Mouse (Mus musculus) left cerebral cortex, postnatal 36 days (tissue): Measurements from ENCODE around the gene Rnf5. TPM values are rescaled to one million over a fixed set of nuclear protein-coding genes. Genes with fewer than 3 reads are reported as not detected.

Experiments used
- DNase-seq, 2 experiments: peaks; one replicate each; pipeline ENCODE4 v3.0.0; 2021 to 2022; ENCODE audit warnings: low spot score in 2 of 2, mixed read lengths in 1 of 2
- intact Hi-C: fragments of 180-260 bp; cut with DNase I; formaldehyde crosslinking; loops from one replicate; pipeline ENCODE4 v1.15.1; 2025
- total RNA-seq, 2 experiments: library from RNA; stranded (reverse); gene quantifications; 2 replicates each; pipeline ENCODE4 v1.2.3; 2021

The Rnf5 gene
- 10 to 100 TPM; 66.9 to 72.0 TPM for total RNA-seq

DNA sequence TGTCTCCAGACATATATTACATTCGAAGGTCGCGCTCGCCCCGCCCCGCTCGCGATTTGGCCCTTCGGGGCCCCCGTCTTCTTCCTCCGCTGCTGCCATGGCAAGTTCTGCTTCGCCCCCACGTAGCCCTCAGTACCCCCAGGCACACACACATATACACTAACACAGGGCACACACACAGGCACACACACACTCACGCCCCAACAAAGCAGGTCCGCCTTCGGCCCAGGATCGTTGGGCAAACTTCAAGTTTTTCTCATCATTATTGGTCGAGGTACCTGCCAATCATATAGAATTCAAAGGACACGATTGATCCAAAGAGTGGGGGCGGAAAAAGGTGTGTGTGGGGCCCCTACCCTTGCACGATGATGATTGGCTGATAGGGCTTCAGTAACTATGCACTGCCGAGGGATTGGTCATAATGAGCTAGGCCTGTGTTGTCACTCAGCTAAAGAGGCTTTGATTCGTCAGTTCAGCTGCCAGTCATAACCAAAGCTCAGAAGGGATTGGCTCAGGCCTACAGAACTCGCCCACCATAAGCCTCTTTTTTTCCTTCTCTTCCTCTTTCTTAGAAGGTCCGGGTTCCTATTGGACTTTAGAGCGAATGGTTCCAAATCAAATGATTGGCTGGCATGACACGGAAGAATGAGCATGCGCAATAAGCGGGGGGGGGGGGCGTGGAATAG, at the start of gene Rnf5:
Gene Rnf5 (minus strand): TSS at position 316 of the 686 bp plus-strand sequence.
- DNase-seq = peak; percentile 96 to 99
- intact Hi-C loops = loop anchor here (1.0 to 2.0 kb wide), 2 partner anchors 10 to 17 kb away; no protein-coding TSS in a partner anchor

DNA sequence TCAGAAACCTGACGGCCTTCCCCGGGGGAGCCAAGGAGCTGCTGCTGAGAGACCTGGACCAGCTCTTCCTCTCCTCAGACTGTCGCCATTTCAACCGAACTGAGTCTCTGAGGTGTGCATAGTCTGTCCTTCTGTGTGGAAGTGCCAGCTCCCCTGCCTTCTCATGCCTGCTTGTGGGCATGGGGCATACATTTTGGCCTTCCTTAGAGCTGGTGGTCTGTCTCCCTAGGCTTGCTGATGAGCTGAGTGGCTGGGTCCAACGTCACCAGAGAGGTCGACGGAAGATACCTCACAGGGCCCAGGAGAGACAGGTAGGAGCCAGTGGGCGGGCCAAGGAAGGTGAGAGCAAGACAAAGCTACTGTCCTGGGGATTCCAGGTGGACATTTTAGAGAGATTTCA, 49.5 kb upstream of the Rnf5 start:
- intact Hi-C loops = loop anchor here (5.0 kb wide), 1 partner anchor 184 kb away; the partner anchor contains the start of genes Dxo and Stk19
- no peak for DNase-seq

DNA sequence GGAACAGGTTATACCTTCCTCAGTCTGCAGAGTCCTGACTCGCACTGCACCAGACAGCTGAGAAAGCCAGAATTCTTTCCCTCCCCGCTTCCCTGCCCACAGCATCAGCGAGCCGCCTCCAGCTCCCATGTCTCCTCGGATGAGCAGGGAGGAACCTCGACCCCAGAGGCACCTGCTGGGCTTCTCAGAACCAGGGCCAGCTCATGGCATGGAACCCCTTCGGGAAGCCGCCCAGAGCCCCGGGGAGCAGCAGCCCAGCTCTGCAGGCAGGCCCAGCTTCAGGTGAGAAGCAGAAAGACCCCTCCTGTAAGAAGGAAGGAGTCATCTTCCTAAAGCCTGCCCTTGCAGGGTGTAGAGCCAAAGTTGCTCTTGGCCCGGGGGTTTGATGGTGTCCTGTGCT, 49.1 kb upstream of the Rnf5 start:
- intact Hi-C loops = loop anchor here (5.0 kb wide), 1 partner anchor 185 kb away; the partner anchor contains the start of genes Dxo and Stk19
- DNase-seq = no peak

DNA sequence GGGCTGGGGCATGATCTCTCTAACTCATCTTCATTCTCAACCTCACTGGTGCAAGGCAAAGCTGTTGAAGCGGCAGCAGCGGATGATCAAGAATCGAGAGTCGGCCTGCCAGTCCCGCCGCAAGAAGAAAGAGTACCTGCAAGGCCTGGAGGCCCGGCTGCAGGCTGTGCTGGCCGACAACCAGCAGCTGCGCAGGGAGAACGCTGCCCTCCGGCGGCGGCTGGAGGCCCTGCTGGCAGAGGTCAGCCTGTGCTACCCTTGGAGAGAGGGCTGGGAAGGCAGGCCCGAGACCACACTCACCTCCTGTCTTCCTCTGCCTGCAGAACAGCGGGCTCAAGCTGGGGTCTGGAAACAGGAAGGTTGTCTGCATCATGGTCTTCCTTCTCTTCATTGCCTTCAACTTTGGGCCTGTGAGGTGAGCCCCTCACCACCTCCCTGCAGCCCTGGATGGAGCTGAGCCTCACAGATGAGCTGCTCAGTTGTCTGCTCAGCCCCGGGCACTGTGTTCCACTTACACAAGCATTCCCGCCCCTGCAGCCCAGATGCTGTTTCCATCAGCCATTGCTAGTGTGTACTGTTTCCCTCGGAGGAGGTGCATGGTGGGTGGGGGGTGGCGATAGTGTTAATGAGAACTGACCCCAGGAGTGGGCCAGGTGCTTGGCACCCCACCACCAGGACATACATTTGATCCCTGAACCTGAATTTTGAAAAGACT, 48.2 kb upstream of the Rnf5 start:
- intact Hi-C loops = loop anchor here (5.0 kb wide), 1 partner anchor 186 kb away; the partner anchor contains the start of genes Dxo and Stk19
- DNase-seq = no peak

DNA sequence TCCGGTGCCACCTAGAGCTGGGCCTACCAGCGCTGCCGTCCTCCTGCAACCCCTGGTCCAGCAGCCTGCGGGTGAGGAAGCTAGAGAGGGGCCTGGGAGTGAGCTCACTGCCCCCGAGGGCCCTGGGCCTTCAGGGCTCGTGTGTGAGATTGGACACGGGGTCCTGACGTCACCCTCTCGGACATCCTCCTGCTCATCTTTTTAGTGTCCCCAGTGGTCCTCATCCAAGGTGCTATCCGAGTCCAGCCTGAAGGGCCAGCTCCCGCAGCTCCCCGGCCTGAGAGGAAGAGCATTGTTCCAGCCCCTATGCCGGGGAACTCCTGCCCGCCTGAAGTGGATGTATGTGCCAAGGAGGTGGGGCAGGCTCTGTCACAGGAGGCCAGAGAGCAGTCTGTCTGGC, 47.3 kb upstream of the Rnf5 start:
- no peak for DNase-seq
- intact Hi-C loops = loop anchor here (5.0 kb wide), 1 partner anchor 187 kb away; the partner anchor contains the start of genes Dxo and Stk19

DNA sequence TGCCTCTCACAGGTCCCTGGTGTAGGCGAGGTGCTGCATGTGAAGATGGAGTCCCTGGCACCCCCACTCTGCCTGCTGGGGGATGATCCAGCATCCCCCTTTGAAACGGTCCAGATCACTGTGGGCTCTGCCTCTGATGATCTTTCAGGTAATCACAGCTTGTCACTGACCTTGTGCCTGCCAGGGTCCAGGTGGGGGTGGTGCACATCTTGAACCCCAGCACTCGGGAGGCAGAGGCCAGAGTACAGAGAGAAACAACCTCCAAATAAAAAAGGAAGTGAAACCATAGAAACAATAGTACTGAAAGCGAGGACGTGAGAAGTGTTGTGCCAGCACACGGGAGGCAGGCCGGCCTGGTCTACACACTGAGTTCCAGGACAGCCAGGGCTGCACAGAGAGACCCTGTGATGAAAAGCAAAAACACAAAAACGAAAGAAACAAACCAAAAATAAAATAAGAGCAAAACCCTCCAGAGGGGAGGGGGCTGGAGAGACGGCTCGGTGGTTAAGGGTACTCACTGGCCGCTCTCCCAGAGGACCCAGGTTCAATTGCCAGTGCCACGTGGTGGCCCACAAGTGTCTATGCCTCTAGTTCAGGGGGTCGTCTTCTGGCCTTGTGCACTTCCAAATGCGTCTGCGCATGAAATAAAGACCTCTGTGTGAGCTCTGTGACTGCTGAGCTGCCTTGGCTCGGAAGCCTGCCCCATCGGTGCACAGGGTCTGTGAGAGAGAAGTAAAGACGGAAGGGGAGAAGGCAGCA, 45.8 kb upstream of the Rnf5 start:
- intact Hi-C loops = no loop called here
- no peak for DNase-seq

DNA sequence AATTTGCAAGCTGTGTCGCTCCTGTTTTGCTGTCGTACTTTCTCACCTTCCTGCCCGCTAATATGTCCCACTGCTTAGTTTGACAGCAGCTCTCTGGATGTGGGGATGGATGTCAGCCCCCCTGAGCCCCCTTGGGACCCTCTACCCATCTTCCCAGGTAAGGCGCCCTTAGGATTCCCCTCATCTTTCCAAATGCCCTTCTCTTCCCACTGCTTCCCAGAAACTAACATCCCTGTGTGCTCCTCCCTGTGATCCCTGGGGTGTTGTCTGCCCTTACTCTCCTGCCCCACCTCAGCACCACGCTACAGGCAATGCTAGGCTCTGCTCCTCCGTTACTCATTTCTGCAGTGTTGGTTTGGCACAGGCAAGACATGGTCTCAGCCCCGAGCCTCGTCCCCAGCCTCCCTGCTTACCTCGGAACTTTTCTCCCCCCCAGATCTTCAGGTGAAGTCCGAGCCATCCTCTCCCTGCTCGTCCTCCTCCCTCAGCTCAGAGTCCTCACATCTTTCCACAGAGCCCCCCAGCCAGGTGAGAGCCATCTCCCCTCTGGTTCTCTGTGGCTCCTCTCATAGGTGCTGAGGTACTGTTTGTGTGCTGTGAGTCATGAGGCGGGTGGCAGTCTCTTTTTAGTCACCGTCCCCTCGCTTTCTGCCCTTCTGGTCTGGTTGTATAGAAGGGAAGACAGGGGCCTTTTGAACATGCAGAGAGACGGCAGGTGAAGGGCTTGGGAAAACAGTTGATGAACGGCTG, 44.8 kb upstream of the Rnf5 start:
- no peak for DNase-seq
- intact Hi-C loops = no loop called here

DNA sequence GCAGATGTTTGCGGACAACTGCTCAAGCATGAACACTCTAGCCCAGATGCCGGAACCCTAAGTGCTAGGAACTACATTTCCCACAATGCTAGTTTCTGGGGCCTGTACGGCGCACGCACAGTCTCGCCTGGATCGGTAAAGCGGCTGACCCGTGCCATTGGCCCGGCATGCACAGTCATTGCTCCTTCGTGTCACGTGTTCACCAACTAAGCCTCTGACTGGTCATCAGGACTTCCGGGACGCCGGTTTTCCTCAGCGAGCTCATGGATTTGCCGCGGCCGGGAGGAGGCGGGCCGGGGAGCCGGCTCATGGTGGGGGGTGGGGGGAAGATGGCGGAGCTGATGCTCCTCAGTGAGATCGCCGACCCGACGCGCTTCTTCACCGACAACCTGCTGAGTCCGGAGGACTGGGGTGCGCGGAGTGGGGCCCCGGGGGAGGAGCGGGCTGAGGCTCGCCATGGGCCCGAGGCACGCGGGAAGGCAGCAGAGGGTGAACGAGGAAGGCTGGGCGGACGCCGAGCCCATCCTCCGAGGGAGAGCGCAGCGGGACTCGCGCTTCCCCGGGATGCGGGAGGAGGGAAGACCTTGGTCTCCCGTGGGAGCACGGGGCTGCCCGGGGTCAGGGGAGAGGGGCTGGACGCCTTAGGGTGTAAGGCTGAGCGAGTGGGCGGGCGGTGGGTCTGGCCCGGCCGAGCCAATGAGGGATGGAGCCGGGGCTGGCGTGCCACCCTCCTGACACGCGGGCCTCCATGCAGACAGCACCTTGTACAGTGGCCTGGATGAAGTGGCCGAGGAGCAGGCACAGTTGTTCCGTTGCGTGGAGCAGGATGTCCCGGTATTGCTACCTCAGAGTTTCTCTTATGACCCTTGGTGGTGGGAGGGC, 43.7 kb upstream of the Rnf5 start, which contains the start of gene Atf6b:
Gene Atf6b (plus strand): TSS at position 241 of the 882 bp plus-strand sequence.
- intact Hi-C loops = no loop called here
- peak; percentile 95 to 96 for DNase-seq

DNA sequence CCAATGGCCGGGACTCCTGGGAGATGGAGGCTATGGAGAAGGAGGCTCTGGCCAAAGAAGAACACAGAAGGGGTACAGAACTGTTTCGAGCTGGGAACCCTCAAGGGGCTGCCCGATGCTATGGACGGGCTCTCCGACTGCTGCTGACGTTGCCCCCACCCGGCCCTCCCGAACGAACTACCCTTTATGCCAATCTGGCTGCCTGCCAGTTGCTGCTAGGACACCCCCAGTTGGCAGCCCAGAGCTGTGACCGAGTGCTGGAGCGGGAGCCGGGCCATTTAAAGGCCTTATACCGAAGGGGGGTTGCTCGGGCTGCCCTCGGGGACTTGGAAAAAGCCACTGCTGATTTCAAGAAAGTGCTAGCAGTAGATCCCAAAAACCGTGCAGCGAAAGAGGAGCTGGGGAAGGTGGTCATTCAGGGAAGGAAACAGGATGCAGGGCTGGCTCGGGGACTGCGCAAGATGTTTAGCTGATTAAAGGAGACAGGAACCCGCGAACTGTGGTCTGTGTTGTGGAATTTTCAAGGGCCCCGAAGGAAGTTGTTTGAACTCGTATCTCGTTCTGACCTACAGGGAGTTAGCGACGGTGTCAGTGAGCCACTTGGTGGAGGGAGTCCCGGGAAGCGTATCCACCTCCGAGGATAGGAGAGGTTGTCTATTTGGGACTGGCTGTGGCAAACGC, 42.5 kb upstream of the Rnf5 start:
- DNase-seq = no peak
- intact Hi-C loops = no loop called here

DNA sequence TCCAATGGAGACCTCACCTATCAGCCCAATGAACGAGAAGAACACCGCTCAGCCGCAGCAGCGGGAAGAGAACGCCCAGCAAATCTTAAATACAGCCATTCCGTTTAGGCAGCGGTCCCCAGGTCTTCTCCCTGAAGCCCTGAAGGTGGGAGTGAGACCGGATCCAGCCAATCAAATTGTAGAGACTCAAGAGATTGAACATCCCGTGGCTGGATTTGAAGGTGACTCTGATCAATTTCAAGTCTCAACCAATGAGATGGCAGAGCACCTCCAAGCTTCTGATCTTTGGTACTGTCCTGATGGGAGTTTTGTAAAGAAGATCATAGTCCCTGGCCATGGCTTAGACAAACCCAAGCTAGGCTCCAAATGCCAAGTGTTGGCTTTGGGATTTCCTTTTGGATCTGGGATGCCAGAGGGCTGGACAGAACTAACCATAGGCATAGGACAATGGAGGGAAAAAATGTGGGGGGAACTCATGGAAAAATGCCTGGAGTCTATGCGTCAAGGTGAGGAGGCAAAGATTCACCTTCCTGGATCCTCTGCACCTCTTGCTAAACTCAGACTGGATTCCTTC, 41.9 kb upstream of the Rnf5 start:
- intact Hi-C loops = no loop called here

DNA sequence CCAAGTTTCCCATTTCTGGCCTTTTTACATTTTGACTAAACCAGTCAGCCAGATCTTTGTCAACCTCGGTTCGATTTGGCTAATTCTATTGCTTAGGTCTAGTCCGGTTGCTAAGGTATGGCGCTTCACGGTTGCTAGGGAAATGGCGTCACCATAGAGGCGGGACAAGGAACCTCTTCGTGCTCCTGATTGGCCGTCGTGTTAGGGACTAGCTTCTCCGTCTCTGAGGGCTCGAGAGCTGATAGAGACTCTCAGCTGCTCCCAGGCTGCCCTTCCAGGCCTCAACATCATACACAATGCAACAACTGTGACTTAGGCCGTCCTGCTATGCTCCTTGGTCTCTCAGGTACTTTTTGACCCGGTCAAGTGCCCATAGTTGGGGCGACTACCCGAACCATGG, 41.1 kb upstream of the Rnf5 start, which contains the start of gene Fkbpl:
Gene Fkbpl (plus strand): TSS at position 157 of the 400 bp plus-strand sequence.
- DNase-seq = peak; percentile 92 to 96
- intact Hi-C loops = no loop called here

More for the DNA sequence above, 41.9 kb upstream of the Rnf5 start:
- no peak for DNase-seq

DNA sequence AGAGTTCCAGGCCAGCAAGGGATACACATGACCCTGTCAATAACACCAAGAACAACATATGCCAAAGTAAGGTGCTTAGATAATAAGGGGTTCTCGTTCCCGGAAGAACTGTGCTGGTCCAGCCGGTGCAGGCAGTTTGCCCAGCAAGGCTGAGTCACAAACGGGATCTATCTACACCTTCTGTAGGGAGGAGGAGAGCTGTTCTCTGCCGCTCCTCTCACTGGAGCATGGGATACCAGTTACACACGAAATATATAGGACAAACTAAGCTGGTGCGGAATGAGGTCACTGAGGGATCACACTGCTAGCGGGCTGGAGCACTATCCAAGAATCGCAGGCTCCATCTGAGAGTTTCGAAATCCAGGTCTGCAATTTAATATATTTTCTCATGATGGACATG, 40.5 kb upstream of the Rnf5 start:
- no peak for DNase-seq
- intact Hi-C loops = no loop called here

DNA sequence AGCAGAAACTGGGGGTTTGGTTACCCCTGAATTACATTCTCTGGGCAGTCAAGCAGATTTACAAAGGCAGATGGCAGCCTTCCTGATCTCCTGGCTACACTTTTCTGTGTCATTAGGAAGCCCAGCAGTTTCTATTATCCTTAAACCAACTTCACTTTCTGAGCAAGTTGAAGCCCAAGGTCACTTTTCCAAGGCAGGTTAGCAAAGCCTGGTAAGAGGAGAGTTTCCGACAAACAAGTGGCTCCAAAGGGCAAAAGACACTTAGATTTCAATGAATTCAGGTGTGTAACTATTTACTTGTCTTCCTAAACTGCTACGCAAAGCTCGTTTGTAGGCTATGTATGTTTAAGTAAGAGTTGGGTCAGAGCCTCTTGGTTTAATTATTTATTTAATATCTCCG, 39.9 kb upstream of the Rnf5 start:
- intact Hi-C loops = no loop called here
- no peak for DNase-seq

DNA sequence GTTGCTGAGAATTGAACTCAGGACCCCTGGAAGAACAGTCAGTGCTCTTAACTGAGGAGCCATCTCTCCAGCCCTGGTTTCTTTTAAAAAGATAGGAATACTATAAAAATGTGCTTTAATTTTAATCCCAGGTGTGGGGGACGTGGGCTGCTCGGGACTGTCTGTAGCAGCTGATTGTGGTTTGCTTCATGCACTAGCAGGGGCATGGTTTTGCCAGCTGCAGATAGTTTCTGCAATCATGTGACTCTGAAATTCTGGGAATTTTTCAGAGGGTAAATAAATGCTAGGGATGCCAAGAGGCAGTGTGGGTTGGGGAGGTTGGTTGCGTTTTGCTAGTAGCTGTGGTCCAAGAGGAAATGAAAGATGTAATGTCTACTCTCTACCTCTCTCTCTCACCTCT, 38.5 kb upstream of the Rnf5 start:
- intact Hi-C loops = no loop called here
- no peak for DNase-seq

DNA sequence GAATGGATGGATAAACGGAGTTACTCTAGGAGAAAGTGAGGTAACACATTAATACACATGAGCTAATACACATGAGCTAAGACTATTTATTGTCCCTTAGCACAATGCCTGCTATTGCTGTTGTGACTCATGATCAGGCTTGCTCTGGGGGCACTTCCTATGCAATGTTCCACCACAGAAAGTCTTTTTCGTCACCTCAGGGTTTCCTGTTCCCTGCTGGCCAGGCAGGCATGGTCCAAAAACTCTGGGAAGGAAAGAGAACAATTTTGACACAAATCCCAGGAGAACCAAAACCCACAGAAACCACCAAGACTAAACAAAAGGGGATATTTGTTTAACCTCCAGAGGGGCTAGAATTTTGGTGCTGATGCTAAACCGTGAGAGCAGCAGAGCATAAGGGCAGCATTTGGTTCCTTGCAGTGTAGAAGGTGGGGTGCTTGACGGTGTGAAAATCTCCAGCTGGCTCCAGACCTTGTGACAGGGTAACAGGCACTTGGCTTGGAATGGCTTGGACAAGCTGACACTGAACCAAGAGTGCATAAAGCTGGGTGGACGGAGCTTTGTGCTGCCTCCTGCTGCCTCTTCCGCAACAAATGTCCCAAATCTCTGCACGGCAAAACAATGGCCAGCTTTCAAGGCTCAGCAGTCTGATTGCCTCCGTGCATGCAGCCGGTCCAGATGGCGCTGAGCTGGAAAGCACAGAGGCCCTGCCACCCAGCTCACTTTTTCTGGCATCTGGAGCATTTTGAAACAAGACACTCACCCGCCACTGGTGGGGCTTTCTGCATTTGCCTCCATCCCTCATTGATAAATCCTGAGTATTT, 37.5 kb upstream of the Rnf5 start:
- no peak for DNase-seq

DNA sequence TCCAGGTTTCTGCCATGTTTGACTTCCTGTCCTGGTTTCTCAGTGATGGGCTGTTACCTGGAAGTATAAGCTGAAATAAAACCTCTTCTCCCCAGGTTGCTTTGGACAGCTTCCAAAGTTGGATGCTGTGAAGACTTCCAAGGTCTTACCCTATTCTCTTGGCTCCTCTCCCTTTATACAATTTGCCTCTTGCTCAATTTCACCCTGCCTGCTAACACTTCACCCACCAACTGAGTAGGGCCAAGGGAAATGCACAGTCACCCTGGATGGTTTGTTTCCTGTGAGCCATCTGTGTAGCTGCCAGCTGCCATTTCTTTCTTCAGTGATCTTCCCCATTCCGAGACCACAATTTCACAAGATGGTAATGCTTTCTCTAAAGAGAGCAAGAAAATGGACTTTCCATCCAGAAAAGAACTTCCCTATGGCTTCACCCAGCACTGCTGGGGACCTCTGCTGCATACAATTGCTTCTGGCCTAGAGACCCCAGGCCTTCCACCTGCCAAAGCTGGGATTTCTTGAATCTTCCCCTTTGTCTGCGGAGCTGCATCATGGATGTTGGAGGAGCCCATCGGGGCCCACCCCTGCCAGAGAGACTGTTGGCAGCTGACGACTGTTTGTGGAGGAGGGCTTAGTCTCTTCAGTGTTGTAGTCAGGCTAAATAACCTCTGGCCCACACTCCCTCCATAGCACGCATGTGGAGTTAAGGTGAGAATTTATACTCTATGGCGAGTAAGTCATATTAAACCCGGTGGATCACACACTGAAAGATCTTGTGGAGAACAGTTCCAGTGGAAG, 36.2 kb upstream of the Rnf5 start:
- intact Hi-C loops = no loop called here
- no peak for DNase-seq

More for the DNA sequence above, 37.5 kb upstream of the Rnf5 start:
- intact Hi-C loops = no loop called here
